Mouse (Mus musculus) bone marrow, adult 2 months (tissue): ENCODE measurements at regions not wholly inside any gene's neighbourhood (a gene's known extent, or its start where the extent isn't known, plus 50 kb on each side); places are given as distances from the start of the nearest gene placed in this dataset.

ENCODE experiments used
- CTCF ChIP-seq: fragments of 200-500 bp; IDR thresholded peaks from 2 replicates; pipeline ENCODE4 v1.5.1; 2011; ENCODE audit warnings: low read length, control low read depth; ENCODE audit not compliant: control insufficient read depth, insufficient read depth
- POLR2A ChIP-seq: fragments of 200-500 bp; IDR thresholded peaks from 2 replicates; pipeline ENCODE4 v1.6.1; 2011; ENCODE audit warnings: low read depth, mild to moderate bottlenecking, control low read depth, low read length, borderline replicate concordance; ENCODE audit not compliant: control insufficient read depth

- TF ChIP-seq POLR2A (no peak), CTCF (peak; percentile 85)
These were observed 54.1 kb upstream of the Smg1 start for GRCm38 (mm10) chr7:118297613-118298012.
